Mouse (Mus musculus) adrenal gland, postnatal 10 days (tissue): ENCODE results near the gene Serpinb6a. TPM values are rescaled to one million over a fixed set of nuclear protein-coding genes. Genes with fewer than 3 reads are reported as not detected.

Experiments
- DNase-seq: peaks from one replicate; pipeline ENCODE4 v3.0.0; 2021; ENCODE audit warnings: mixed read lengths
- long read RNA-seq, 2 experiments: library from polyadenylated mRNA; stranded (forward); transcript quantifications; one replicate each; pipeline ENCODE4 v2.0.0; 2021
- total RNA-seq, 2 experiments: library from RNA; stranded (reverse); gene quantifications; 2 replicates each; pipeline ENCODE4 v1.2.3; 2021

Gene Serpinb6a
- total RNA-seq = 100 to 1,000 TPM; 157 to 176 TPM
- long read RNA-seq, experiment 1, transcript Serpinb6a-202 (7 exons, 1,547 nt) = major isoform, 54 of 114 reads
- long read RNA-seq, experiment 1, partial matches to known transcripts = 25 of 114 reads
- long read RNA-seq, experiment 1, other reads (novel, unspliced or antisense) = 34 of 114 reads
- long read RNA-seq, experiment 2, transcript Serpinb6a-202 (7 exons, 1,547 nt) = major isoform, 31 of 74 reads
- long read RNA-seq, experiment 2, partial matches to known transcripts = 26 of 74 reads
- long read RNA-seq, experiment 2, other reads (novel, unspliced or antisense) = 15 of 74 reads

DNA sequence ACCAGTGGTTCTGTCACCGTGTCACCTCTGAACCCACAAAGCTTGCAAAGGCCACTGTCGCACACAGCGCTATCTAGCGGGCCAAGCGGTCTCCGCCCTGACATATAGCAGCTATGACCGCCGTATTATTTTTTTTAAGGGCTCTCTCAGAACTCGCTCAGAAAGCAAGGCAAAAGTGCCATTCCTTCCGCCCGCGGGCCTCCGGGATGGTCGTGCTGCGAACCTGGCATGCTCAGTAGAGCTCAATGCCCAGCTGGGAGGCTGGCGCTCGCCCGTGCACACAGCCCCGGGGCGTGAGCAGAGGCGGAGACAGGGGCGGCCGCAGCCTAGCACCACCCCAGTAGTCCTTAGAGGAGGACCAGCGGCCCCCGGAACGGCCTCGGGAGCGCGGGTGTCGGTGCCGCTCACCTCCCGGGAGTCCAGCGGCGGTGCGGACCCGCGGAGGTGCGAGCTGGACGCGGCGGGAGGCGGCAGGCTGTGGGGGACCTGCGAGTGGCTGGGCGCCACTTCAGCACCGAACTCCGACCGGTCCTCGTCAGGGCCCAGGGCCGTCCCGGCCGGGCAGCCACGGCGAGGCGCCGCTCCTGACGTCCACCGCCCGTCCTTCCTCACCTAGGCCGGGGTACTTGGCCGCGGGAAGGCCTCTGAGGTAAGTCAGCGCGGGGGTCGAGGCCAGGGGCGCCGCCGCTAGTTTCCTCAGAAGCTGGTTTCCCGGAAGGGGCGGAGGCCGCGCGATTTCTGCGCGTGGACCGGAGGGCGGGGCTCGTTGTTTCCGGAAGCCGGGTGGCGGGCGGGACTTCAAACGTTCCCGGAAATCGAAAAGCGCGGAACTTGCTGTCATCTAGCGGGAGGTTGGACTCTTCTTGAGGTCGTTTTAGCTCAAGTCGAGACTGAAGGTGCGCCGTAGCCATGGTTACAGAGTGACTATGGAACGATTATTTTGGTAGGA is at the start of gene Serpinb6a, which contains the start of gene Ripk1:
Gene Serpinb6a (minus strand): TSS at position 737 of the 949 bp plus-strand sequence.
Gene Ripk1 (plus strand): TSS at position 306 of the 949 bp plus-strand sequence.
- peak; percentile 94 for DNase-seq

- DNase-seq = no peak
These were observed 49.1 kb upstream of the Serpinb6a start for GRCm38 (mm10) chr13:34051692-34052091.

DNA sequence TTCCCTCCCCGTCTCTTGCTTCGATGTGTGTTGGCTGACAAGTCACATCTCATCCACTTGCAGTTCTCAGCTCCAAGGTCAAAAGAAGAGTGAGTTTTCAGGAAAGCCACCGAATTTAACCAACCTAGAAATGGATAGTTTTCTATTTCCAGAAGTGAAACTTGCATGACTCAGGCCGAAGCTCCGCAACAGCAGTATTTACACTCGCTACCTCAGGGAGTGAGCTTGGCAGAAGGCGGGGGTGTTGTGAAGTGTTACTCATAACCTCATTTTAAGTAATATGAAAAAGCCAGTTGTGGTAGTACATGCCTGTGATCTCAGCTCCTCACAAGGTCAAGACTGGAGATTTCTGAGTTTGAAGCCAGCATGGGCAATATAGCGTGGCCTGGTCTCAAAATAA is 47.9 kb upstream of the Serpinb6a start:
- peak; percentile 28 for DNase-seq

- DNase-seq = no peak
These were observed 44.9 kb upstream of the Serpinb6a start for GRCm38 (mm10) chr13:34047526-34047925.

DNA sequence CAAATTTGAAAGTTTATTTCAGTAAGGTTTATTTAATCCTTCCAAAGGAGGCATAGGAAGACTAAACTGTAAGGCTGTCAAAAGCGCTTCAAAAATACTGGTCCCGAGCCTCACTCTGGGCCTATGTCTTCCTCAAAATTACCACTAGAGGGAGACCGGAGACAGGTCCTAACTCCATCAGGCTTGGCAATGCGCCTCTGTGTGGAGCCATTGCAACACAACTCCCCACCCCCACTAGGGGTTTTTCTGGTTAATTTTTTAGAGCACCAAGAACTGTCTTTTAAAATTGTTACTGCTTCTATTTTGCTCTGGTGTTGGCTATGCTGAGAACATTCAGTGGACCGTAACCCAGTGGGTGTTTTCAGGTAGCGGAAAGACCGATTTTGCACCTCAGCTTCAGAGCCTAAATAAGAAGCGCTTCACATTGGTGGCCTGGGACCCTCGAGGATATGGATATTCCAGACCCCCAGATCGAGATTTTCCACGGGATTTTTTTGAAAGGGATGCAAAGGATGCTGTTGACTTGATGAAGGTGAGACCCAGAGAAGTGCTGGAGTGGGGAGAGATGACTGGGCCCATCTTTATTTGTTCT is 43.9 kb upstream of the Serpinb6a start:
- peak; percentile 82 for DNase-seq

GRCm38 (mm10) chr13:34045511-34046249 is 43.1 kb upstream of the Serpinb6a start:
- DNase-seq = no peak

GRCm38 (mm10) chr13:34043716-34044393 is 41.3 kb upstream of the Serpinb6a start:
- DNase-seq = no peak

- no peak for DNase-seq
These were observed 37.5 kb upstream of the Serpinb6a start for GRCm38 (mm10) chr13:34040091-34040490.

DNA sequence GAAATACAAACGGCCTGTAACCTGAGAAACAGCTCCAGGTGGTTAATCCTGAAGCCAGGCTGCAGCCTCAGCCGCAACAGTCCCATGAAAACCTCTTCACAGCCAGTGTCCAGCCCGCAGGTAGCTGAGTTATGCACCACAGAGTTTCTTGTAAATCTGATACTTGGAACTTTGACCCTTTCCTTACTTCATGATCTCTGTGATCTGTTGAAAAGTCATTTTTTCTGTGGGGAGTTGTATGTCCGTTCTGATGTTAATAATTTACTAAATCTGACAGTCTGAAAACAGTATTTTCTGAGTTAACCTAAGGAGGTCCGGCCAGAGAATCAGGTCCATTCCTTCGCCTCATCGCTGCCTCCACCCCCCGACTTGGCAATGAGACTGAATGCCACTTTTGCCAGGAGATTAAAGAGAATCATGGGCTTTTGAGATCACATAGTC is 36.3 kb upstream of the Serpinb6a start:
- no peak for DNase-seq

DNA sequence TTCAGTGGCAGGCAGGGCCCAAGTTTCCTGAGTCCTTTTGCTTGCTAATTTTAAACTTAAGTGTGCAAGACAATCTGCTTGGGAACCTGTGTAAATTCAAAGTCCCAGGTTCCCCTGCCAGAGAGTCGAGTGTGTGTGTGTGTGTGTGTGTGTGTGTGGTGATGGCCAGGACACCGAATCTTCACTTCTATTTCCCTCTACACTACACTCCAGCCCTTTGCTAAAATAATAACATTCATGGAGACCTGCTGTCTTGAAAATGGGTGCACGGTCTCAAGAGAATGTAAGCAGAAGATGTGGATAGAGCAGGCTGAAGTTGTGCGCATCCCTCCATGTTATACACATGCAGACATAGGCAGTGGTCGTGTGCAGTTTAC is 35.5 kb upstream of the Serpinb6a start:
- no peak for DNase-seq

DNA sequence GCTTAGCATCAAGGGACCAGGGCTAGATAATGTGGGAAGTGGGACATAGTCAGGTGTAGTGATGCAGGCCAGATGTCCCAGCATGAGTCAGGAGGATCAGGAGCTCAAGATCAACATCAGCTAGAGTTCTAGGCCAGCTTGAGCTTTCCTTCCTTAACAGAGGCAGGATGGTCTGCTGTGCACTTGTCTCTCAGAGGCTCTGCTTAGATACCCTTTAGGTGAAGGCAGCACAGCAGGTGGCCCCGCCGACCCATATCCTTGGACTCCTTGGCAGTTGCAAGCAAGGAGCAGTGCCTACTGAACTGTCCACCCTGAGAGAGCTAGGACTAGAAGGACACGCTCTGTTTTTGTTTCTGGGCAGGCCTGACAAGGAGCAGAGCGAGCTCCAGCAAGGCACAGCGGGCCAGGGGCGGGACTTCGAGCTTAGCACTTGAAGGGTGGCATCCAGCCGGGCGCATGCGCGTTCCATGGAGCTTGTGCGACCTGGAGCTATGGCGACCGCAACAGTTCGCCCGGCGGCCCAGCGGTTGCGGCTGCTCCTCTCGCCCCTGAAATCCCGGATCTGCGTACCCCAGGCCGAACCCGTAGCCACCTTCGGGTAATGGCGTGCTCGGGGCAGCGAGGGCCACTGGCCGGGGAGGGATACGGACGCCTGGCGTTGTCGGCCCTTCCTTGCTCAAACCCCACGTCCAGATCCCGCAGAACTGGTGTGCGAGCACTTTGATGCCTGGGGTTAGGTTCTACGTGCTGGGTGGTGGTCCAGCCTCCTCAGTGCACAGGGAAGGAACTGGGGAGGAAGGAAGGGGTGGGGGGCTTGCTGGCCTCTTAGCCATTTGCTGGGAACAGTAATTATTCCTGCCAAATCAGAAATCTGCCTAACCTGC is 34.8 kb upstream of the Serpinb6a start, which contains the start of gene Bphl:
Gene Bphl (plus strand): TSS at position 426 of the 884 bp plus-strand sequence.
- DNase-seq = peak; percentile 95

DNA sequence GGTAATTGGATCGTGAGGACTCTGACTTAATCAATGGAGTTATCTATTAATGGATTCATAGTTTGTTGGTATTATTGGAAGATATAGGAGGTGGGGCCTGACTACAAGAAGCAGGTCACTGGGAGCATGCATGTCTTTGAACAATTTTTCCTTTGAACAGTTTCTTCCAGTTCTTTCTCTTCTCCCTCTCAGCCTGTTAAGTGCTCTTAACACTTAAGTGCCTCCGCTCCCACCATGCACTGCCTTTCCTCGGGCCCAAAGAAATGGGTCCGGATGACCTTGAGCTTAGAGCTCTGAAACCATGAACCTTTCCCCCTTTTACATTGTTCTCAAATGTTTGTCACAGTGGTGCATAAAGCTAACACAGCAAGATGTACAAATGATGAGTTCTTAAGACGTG is 34.1 kb upstream of the Serpinb6a start:
- no peak for DNase-seq

- no peak for DNase-seq
These were observed 32.8 kb upstream of the Serpinb6a start for GRCm38 (mm10) chr13:34035424-34035823.

DNA sequence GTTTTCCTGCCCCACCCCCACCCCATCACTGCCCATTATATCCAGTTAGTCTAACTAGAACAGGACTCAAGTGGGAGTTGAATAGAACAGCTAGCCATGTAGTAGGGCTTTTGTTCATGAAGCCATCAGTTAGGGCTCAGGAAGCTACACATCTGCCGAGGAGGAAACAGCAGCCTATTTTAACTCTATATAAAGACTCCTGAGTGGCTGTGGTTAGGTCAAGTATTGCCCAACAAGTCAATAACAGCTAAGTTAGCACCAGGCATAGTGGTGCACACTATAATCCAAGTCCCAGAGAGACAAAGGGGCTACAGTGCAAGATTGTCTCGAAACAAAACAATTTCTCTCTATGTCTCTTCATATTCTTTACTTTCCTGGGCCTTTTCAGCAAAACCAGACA is 29.4 kb upstream of the Serpinb6a start:
- DNase-seq = no peak

DNA sequence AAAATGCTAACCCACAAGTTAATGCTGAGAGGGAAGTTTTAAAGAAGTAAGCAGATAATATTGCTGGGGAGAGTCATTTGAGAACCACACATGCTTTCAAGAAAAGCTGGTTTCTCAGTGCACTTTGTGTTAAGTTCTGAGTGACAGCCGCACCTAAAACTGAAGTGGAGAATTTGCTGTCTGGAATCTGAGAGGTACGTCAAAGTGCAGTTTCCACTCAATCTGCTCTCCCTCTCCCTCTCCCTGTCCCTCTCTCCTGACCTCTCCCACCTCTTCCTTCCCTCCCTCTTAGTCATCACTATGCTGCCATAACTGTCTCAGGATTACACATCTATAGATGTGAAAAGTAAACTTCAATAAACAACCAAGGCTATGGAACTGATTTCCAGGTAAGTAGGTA is 19.4 kb upstream of the Serpinb6a start:
- no peak for DNase-seq

DNA sequence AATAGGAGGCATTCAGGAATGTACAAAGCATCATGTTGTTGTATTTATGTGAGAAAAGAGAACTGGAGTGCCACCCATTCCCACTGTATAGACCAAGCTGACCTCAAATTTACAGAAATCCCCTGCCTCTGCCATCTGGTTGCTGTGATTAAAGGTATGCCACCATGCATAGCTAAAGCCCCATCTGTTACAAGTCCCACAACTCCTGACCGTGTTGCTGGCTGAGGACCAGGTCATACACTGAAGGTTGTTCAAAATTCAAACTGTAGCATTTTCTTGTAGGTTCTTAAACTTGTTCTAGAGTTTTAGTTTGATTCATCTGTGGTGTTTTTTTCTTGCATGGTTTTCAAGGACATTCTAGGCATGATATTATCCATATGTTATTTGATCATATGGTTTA is 15.9 kb upstream of the Serpinb6a start:
- DNase-seq = no peak

DNA sequence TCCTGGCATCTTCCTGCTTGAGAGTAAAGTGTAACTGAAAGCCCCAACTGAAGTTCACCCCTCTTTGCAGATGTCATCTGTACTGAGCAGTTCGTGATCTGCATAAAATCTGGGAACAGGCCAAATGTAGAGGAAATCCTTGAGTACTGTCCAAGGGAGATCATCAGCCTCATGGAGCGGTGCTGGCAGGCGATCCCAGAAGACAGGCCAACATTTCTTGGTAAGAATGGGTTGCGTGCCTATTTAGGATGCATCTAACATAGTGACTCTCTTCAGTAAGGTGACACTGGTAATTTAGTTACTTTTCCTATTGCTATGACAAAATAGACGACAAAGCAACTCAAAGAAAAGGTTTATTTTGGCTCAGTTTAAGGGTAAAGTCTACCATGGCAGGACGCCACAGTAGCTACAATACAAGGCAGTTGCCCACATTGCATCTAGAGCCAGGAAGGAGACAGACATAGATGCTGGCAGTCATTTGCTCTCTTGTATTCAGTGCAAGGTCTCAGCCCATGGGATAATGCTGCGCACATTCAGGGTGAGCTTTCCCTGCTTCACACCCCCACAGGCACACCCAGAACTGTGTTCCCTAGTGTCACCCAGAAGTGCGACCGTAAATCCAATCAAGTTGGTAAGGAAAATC is 14.5 kb upstream of the Serpinb6a start:
- DNase-seq = no peak

DNA sequence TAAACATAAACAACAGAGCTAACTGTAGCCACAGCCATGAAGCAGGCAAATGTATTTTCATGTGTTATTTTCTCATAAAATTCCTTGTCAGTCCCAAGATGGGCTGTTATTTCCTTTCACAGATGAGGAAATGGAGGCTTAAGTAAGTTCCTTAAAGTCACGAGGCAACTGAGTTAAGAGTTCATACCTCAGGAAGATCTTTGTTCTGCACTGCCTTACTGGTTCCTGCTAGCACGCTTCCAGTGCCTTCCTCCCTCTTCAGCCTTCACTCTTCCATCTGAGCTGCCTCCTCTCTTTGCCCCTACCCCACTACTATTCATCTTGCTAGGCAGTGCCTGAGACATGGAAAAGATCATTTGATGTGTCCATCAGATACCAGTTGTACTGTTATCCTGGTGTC is 4.6 kb upstream of the Serpinb6a start:
- DNase-seq = no peak

GRCm38 (mm10) chr13:34003058-34003457 is 464 bp upstream of the Serpinb6a start:
- no peak for DNase-seq

GRCm38 (mm10) chr13:33995197-33995596 is 7.4 kb downstream of the Serpinb6a start:
- DNase-seq = peak; percentile 82
